Mouse (Mus musculus) C2C12 (cell line): ENCODE data around the gene Stau1. TPM values are rescaled to one million over a fixed set of nuclear protein-coding genes. Genes with fewer than 3 reads are reported as not detected.

ENCODE experiments used
- H3K27me3 ChIP-seq: one replicate; pipeline ENCODE4 v1.6.1; 2011; ENCODE audit not compliant: control insufficient read depth, insufficient read depth, insufficient read length
- H3K36me3 ChIP-seq: one replicate; pipeline ENCODE4 v1.6.1; 2011; ENCODE audit not compliant: control insufficient read depth, insufficient read depth
- H3K4me3 ChIP-seq: one replicate; pipeline ENCODE4 v1.5.1; 2011; ENCODE audit warnings: mild to moderate bottlenecking, control low read depth; ENCODE audit not compliant: poor library complexity, insufficient read depth, severe bottlenecking
- H3K79me2 ChIP-seq: one replicate; pipeline ENCODE4 v1.6.1; 2011; ENCODE audit not compliant: control insufficient read depth, insufficient read depth
- H3K79me3 ChIP-seq: one replicate; pipeline ENCODE4 v1.6.1; 2011; ENCODE audit warnings: low read depth, control low read depth
- H3ac ChIP-seq: one replicate; pipeline ENCODE3; 2011; ENCODE audit warnings: low read depth; ENCODE audit not compliant: control insufficient read depth, insufficient read length
- CEBPB ChIP-seq: IDR thresholded peaks from one replicate; pipeline ENCODE4 v1.6.1; 2011; ENCODE audit warnings: low read depth, mild to moderate bottlenecking, control low read depth, moderate library complexity
- CTCF ChIP-seq: IDR thresholded peaks from one replicate; pipeline ENCODE4 v1.5.1; 2011; ENCODE audit not compliant: control insufficient read depth, insufficient read depth, insufficient read length
- FOSL1 ChIP-seq: IDR thresholded peaks from one replicate; pipeline ENCODE4 v1.8.0; 2011; ENCODE audit warnings: mild to moderate bottlenecking, low read length; ENCODE audit not compliant: poor library complexity, insufficient read depth, severe bottlenecking
- MAX ChIP-seq: IDR thresholded peaks from one replicate; pipeline ENCODE4 v1.6.1; 2011; ENCODE audit warnings: mild to moderate bottlenecking, control low read depth
- MYOD1 ChIP-seq: IDR thresholded peaks from one replicate; pipeline ENCODE4 v1.6.1; 2011; ENCODE audit warnings: low read depth; ENCODE audit not compliant: control insufficient read depth, insufficient read length
- MYOG ChIP-seq: IDR thresholded peaks from one replicate; pipeline ENCODE4 v1.6.1; 2011; ENCODE audit not compliant: control insufficient read depth, insufficient read length; ENCODE audit errors: extremely low read depth
- USF1 ChIP-seq: IDR thresholded peaks from one replicate; pipeline ENCODE4 v1.6.1; 2011; ENCODE audit warnings: low read depth, mild to moderate bottlenecking, control low read depth, moderate library complexity
- polyA plus RNA-seq: library from polyadenylated mRNA; unstranded; fragments of >200 nt; fragmentation: generic; extraction: Trizol; gene quantifications from one replicate; pipeline ENCODE4 v1.2.1, GENCODE M21; 2012; ENCODE audit warnings: missing spikeins

The Stau1 gene
- polyA plus RNA-seq, 1 experiment, result 53.4 TPM

- Histone ChIP-seq H3K27me3 (no peaks in the 10 kb centered on the region), H3K36me3 (peaks cover 100% of the 10 kb centered on the region), H3K79me2 (no peaks in the 10 kb centered on the region), H3K79me3 (no peaks in the 10 kb centered on the region), H3ac (no peak overlapping the region), H3K4me3 (no peak overlapping the region)
- TF ChIP-seq FOSL1 (no peak), USF1 (no peak), CTCF (no peak), MYOG (no peak), MYOD1 (no peak), MAX (no peak), CEBPB (no peak)
Measured at GRCm38 (mm10) chr2:166948246-166948645, 47.9 kb downstream of the Stau1 start.

DNA sequence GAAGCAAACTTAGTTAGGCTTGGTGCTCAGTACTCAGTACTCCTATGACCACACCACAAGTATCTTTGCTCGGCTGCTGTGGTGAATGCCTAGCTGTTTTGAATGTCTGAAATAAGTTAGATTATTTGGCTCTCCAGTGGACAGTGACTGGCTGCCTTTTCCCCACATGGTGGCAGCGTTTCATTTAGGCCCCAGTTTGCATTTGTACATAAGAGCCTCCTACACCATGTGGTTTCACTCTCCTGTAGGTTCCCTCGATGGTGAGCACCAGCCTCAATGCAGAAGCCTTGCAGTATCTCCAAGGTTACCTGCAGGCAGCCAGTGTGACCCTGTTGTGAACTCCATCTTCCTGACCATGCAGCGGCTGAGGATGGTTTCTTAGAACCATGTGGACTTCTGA is 50.6 kb downstream of the Stau1 start:
- no peaks in the 10 kb centered on the region for H3K79me3 ChIP-seq
- TF ChIP-seq MYOG (no peak), MAX (no peak), FOSL1 (no peak), CTCF (peak; percentile 42)
- H3K4me3 ChIP-seq, result no peak overlapping the region
- H3K79me2 ChIP-seq, result no peaks in the 10 kb centered on the region
- no peaks in the 10 kb centered on the region for H3K27me3 ChIP-seq
- H3ac ChIP-seq, result no peak overlapping the region
- peaks cover 99% of the 10 kb centered on the region for H3K36me3 ChIP-seq

DNA sequence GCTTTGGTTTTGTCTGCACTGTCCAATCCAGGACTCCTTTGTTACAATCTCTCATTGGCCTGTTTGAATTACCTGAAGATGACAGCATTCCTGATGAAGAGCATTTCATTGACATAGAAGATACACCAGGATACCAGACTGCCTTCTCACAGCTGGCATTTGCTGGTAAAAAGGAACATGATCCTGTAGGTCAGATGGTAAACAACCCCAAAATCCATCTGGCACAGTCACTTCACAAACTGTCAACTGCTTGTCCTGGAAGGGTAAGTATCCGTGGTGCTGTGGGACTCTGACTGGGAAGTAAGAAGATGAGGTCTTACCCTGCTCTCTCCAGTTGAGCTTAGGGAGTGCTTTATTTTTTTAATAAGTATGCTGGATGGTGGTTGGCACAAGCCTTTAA is 51.8 kb downstream of the Stau1 start:
- Histone ChIP-seq H3K4me3 (no peak overlapping the region), H3K79me3 (no peaks in the 10 kb centered on the region), H3ac (no peak overlapping the region), H3K36me3 (peaks cover 97% of the 10 kb centered on the region), H3K79me2 (no peaks in the 10 kb centered on the region), H3K27me3 (no peaks in the 10 kb centered on the region)
- TF ChIP-seq MAX, result no peak
- no peak for TF ChIP-seq MYOG
- no peak for TF ChIP-seq MYOD1
- no peak for TF ChIP-seq CEBPB
- no peak for TF ChIP-seq CTCF
- no peak for TF ChIP-seq FOSL1
- no peak for TF ChIP-seq USF1

DNA sequence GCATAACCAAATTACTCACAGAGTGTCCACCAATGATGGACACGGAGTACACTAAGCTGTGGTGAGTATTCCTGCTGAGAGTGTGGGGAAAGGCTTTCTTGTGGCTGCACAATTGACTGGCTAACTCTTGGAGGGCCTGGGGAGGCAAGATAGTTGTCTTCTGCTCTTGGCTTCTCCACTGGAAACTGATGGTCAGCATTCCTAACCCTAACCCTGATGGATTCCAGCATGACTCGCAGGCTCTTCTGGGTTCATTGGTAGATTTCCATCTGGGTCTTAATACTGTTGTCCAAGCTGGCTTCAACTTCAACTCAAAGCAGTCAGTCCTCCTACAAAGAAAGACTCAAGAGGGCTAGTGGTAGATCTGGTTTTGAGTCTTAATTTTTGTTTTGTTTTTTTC is 53.0 kb downstream of the Stau1 start:
- Histone ChIP-seq H3K36me3 (peaks cover 97% of the 10 kb centered on the region), H3K27me3 (no peaks in the 10 kb centered on the region), H3ac (no peak overlapping the region), H3K79me3 (no peaks in the 10 kb centered on the region), H3K4me3 (no peak overlapping the region), H3K79me2 (no peaks in the 10 kb centered on the region)
- TF ChIP-seq MAX (no peak), MYOD1 (no peak), FOSL1 (no peak), CTCF (no peak), CEBPB (no peak), MYOG (no peak), USF1 (no peak)

DNA sequence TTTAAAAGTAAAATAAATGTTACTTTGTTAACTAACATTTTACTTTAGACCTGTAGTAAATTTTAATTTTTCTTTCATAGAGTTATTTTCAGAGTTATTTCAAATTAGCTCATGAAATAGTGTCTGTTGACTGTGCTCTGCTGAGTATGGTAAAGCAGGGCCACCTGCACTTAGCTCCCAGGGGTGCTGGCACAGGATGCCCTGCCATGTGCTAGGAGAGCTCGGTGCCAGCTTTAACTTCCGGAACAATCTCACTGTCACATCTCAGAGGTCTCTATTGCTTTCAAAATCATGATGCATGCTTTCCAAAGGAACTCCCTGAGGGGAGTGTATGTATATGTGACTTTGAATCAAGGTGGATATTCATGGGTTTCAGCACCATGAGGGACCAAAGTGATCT is 59.9 kb downstream of the Stau1 start:
- peaks cover 96% of the 10 kb centered on the region for H3K36me3 ChIP-seq
- TF ChIP-seq MAX (no peak), CEBPB (no peak), USF1 (no peak), MYOD1 (no peak), MYOG (no peak), FOSL1 (no peak), CTCF (no peak)

DNA sequence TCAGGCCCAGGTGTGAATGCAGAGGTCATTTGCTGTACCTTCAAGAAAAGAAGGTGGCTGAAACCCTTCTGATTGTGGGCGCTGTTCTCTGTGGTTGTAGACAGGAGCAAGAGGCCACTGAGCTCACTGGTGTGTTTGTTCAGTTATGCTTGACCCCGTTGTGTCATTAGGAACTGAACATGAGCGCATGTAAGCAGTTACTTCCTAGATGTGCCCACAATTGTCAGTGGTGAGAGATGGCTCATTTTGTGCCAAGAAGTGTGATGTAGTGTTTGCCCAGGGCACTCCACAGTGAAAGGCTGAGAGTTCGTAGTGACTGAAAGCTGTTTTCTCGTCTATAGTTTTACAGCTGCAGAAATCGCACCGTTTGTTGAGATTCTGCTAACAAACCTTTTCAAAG is 60.5 kb downstream of the Stau1 start:
- peaks cover 96% of the 10 kb centered on the region for H3K36me3 ChIP-seq
- no peaks in the 10 kb centered on the region for H3K27me3 ChIP-seq
- H3K4me3 ChIP-seq, result no peak overlapping the region
- H3K79me3 ChIP-seq, result no peaks in the 10 kb centered on the region
- no peak overlapping the region for H3ac ChIP-seq
- H3K79me2 ChIP-seq, result no peaks in the 10 kb centered on the region
- no peak for TF ChIP-seq USF1
- no peak for TF ChIP-seq MYOD1
- TF ChIP-seq FOSL1, result no peak
- no peak for TF ChIP-seq CEBPB
- TF ChIP-seq MAX, result no peak
- no peak for TF ChIP-seq CTCF
- no peak for TF ChIP-seq MYOG

More for the DNA sequence above, 59.9 kb downstream of the Stau1 start:
- Histone ChIP-seq H3K4me3 (no peak overlapping the region), H3K27me3 (no peaks in the 10 kb centered on the region), H3ac (no peak overlapping the region), H3K79me2 (no peaks in the 10 kb centered on the region), H3K79me3 (no peaks in the 10 kb centered on the region)
